Mouse (Mus musculus) embryonic fibroblast, embryonic 13.5 days (primary cell): ENCODE results near the gene Pgm1.

ENCODE experiments used
- CTCF ChIP-seq: IDR thresholded peaks from 2 replicates; pipeline ENCODE4 v1.5.1; 2011; ENCODE audit warnings: mild to moderate bottlenecking, control low read depth, low read length, moderate library complexity, borderline replicate concordance; ENCODE audit not compliant: insufficient read depth
- POLR2A ChIP-seq: IDR thresholded peaks from 2 replicates; pipeline ENCODE4 v1.6.1; 2011; ENCODE audit warnings: low read depth, mild to moderate bottlenecking, control low read depth, low read length, moderate library complexity

DNA sequence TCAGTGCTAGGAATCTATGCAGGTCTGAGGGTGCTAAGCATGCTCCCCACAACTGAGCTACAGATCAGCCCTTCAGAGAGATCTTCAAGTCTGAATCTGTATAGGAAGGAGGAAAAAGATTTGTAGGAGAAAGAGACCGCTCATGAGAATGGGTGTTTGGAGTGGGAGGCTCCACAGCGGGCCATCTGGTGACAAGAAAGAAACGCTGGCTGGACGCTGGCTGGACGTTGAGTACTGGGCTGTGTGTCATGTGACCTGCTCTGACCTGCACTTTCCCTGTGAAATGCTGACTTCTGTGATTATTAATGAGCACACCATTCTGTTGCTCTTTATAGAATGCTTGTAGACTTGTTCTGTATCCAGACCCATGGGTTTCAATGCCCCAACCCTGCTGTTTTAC is 40.1 kb downstream of the Pgm1 start:
- no peak for TF ChIP-seq POLR2A
- no peak for TF ChIP-seq CTCF
